In the genomic region with DNA sequence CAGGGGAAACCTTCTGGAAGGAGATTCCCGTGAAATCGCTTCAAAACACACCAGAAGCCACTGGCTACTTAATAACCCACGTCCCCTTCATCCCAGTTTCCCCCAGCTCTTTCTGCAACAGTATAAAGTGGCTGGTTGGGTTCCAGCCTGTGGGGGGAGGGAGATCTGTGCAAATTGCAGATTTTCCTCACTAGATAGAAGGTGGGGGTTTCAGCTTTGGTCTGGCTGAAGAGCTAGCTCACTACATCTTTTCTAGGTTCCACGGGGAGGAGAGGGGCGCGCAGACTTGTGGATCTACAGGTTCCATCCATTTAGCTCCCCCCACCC, we compare ENCODE assay signal across 8 mouse cellular contexts. TPM values are rescaled to one million over a fixed set of nuclear protein-coding genes. Genes with fewer than 3 reads are reported as not detected.
A peak's percentile ranks its signal among the peaks of the same experiment; 100 is the strongest.
DNase-seq lines count a peak whose midpoint lies in the region; ATAC-seq and TF ChIP-seq lines count a peak whose summit lies in the region.

No protein-coding gene starts in this region.

- peak overlapping the region; percentile 76 for H3K9ac ChIP-seq in hindbrain, postnatal 0 days (replicated peaks; ENCODE audit: low read length)
- H3K9ac ChIP-seq in midbrain, postnatal 0 days (replicated peaks; ENCODE audit: low read length, poor library complexity, severe bottlenecking): peak overlapping the region; percentile 62; the same call in 1 of the 2 replicates

- TF ChIP-seq CTCF in hindbrain, postnatal 0 days (IDR thresholded peaks at IDR 0.05; ENCODE audit: low read depth): no peak
- no peak for TF ChIP-seq CTCF in midbrain, postnatal 0 days (IDR thresholded peaks at IDR 0.05)

- peak overlapping the region; percentile 92 for H3K4me2 ChIP-seq in hindbrain, postnatal 0 days (ENCODE audit: low read depth, low read length)
- H3K4me2 ChIP-seq in midbrain, postnatal 0 days (ENCODE audit: low read depth, low read length, poor library complexity, severe bottlenecking): peak overlapping the region; percentile 94

- peak; percentile 50 for ATAC-seq in hindbrain, postnatal 0 days
- peak; percentile 45 for ATAC-seq in midbrain, postnatal 0 days (ENCODE audit: low FRiP score)

- WGBS in hindbrain, postnatal 0 days: 1% methylated on average over 6 of the region's 6 CpGs
- WGBS in midbrain, postnatal 0 days: 1% methylated on average over 6 of the region's 6 CpGs

- H3K4me3 ChIP-seq in hindbrain, postnatal 0 days (ENCODE audit: low read length): peak overlapping the region; percentile 74
- peak overlapping the region; percentile 74 for H3K4me3 ChIP-seq in midbrain, postnatal 0 days (ENCODE audit: low read depth, low read length)

- H3K4me1 ChIP-seq in hindbrain, postnatal 0 days (ENCODE audit: insufficient read depth, low read length): peaks cover 10% of the 10 kb centered on the region; the same call in 1 of the 2 replicates
- H3K4me1 ChIP-seq in midbrain, postnatal 0 days (ENCODE audit: insufficient read depth, low read length): 0 out of 2 replicates have a peak, but pooled peaks cover 4% of the 10 kb centered on the region

- peak; percentile 80 for DNase-seq in heart, adult 11 months
- DNase-seq in heart, adult 18-20 months: no peak
- DNase-seq in right cerebral cortex, postnatal 4 days: peak; percentile 13
- DNase-seq in right cerebral cortex, postnatal 25 days: no peak
- DNase-seq in hindbrain, postnatal 0 days (ENCODE audit: low spot score): peak; percentile 52
- peak; percentile 28 for DNase-seq in midbrain, postnatal 0 days (ENCODE audit: low spot score)
- DNase-seq in Muller cell, postnatal 12 days (ENCODE audit: inconsistent ontology term): no peak
- DNase-seq in c-Kit-positive CD71-positive TER-119-positive erythroid progenitor cells, embryonic 14.5 days (ENCODE audit: low spot score): no peak

- H3K9me3 ChIP-seq in hindbrain, postnatal 0 days (ENCODE audit: low read length): 0 out of 2 replicates have a peak, but pooled peaks cover 5% of the 10 kb centered on the region
- no peaks in the 10 kb centered on the region for H3K9me3 ChIP-seq in midbrain, postnatal 0 days (ENCODE audit: low read length)

- H3K36me3 ChIP-seq in hindbrain, postnatal 0 days (ENCODE audit: insufficient read depth, low read length): no peaks in the 10 kb centered on the region
- no peaks in the 10 kb centered on the region for H3K36me3 ChIP-seq in midbrain, postnatal 0 days (ENCODE audit: insufficient read depth, low read length)

- H3K27ac ChIP-seq in hindbrain, postnatal 0 days: peak overlapping the region; percentile 81
- H3K27ac ChIP-seq in midbrain, postnatal 0 days (ENCODE audit: low read depth, low read length): peak overlapping the region; percentile 55; the same call in 1 of the 2 replicates

- H3K27me3 ChIP-seq in hindbrain, postnatal 0 days (ENCODE audit: insufficient read depth, low read length): no peaks in the 10 kb centered on the region
- no peaks in the 10 kb centered on the region for H3K27me3 ChIP-seq in midbrain, postnatal 0 days (ENCODE audit: insufficient read depth, low read length)

RNA-seq across cellular contexts. Expression of a gene that starts 0.7 kb away (rescaled TPM):
- total RNA-seq in heart, adult 18-20 months (2021): 1 to 10 TPM; 4.1 to 8.0 TPM
- 14.2 and 21.6 TPM in 2 replicates for total RNA-seq in hindbrain, postnatal 0 days (2014; rRNA removed)
- polyA plus RNA-seq in hindbrain, postnatal 0 days (2015; fragmentation: Nextera tagmentation; extraction: Ambion mirVana): 4.8 and 6.1 TPM in 2 replicates
- total RNA-seq in midbrain, postnatal 0 days (2014; rRNA removed): 10.6 and 12.8 TPM in 2 replicates
- 2.2 and 3.0 TPM in 2 replicates for polyA plus RNA-seq in midbrain, postnatal 0 days (2015; fragmentation: Nextera tagmentation; extraction: Ambion mirVana)

Comparison
In these comparisons a context has a peak if more than half of its experiments do, and no peak if none do; other contexts are left out.
1. DNase-seq: peak in heart, adult 11 months (single experiment), right cerebral cortex, postnatal 4 days (single experiment), hindbrain, postnatal 0 days (single experiment) and midbrain, postnatal 0 days (single experiment); none in heart, adult 18-20 months (0 of 2), right cerebral cortex, postnatal 25 days (single experiment), Muller cell, postnatal 12 days (single experiment) and c-Kit-positive CD71-positive TER-119-positive erythroid progenitor cells, embryonic 14.5 days (single experiment).